Mouse (Mus musculus) liver, adult (tissue): ENCODE results near the gene Slc22a17.

Experiments
- GATA4 ChIP-seq: IDR thresholded peaks from 2 replicates; pipeline ENCODE4 v1.6.1; 2014; ENCODE audit warnings: mild to moderate bottlenecking, low read length; ENCODE audit not compliant: insufficient replicate concordance

The Slc22a17 gene

DNA sequence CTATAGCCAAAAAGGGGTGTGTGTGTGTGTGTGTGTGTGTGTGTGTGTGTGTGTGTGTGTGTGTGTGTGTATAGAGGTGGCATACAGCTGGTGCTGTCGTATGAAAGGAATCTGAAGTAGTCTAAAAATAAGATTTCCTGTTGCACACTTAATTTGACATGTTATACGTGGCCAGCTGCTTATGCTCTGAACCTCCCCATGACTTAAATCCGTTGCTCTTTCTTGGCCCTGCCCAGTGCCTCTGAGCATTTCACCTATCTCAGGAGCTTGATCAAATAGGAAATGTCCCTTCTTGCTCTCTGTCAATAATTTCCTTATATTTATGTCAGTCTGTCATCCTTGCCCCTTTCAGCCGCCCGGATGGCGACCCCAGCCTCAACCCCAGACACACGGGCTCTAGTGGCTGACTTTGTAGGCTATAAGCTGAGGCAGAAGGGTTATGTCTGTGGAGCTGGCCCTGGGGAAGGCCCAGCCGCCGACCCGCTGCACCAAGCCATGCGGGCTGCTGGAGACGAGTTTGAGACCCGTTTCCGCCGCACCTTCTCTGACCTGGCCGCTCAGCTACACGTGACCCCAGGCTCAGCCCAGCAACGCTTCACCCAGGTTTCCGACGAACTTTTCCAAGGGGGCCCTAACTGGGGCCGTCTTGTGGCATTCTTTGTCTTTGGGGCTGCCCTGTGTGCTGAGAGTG is 28.8 kb downstream of the Slc22a17 start:
- TF ChIP-seq GATA4, result no peak

DNA sequence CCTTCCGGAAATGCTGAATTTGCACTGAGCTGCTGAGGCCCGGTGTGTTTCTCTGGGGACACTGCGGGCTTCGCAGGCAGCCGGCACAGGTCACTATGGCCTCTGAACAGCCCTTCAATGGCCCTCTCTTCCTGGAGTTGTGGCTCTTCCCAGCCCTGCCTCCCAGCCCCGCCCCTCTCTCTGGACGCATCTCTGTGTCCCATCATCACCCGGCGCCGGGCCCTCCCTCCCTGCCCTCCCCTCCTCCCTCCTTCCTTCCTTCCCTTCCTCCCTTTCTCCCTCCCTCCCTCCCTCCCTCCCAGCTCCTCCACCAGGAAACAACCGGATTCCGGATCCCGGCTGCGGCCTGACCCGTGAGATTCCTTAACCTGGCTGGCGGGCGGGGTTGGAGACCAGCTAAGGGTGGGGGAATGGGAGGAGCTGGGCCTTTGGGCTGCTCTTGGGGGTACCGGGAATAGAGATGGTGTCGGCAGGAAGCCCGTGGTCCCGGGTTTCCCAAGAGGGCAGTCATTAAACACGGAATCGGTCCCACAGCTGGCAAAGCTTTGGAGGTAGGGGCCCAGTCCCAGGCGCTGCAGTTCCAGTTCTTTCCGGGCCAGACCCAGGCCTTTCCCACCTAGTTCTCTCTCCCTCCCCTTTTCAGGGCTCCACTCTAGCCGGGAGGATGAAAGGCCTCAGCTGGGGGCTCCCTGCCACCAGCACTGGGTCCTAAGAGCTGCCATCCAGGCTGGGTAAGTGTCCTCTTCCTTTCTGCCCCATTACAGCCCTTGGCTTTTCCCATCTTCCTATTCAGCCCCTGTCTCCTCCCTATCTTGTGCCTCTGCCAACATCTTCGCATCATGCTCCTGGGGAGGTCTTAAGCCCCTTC is 29.5 kb downstream of the Slc22a17 start, which contains the start of the genes Bcl2l2 and Gm20521:
Bcl2l2 (plus strand) TSS at position 224 of the 868 bp plus-strand sequence.
Gm20521 (plus strand) TSS at position 288 of the 868 bp plus-strand sequence.
- TF ChIP-seq GATA4, result no peak

DNA sequence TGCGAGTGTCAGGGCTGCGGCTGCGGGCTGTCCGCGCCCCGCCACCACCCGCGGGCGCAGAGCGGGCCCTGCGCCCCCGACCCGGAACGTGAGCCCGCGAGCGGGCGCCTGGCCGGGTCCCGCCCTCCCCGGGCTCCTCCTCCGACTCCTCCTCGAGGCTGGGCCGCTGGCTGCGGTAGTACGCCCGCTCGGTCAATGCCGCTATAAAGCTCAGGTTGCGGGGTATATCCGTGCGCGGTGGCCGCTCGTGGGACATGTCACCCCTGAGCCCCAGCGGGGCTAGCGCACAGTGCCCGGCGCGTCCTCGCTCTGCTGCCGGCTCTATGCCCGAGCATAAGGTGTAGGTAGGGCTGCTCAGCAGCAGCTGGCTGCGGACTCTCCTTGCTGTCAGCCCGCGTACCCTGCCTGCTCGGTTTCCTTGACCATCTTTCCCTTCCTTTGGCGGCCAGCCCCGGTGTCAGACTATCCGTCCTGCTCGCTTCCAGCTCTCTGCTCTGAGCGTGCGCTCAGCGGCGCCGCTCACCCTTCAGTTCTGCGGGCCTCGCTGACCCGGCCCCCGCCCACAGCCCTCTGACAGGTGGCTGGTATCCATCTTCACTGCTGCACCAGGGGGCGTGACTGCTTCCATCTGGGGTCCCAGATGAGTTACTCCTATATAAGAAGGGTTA is 35.8 kb downstream of the Slc22a17 start, which contains the start of gene Ppp1r3e:
Ppp1r3e (minus strand) TSS at position 503 of the 668 bp plus-strand sequence.
- no peak for TF ChIP-seq GATA4

DNA sequence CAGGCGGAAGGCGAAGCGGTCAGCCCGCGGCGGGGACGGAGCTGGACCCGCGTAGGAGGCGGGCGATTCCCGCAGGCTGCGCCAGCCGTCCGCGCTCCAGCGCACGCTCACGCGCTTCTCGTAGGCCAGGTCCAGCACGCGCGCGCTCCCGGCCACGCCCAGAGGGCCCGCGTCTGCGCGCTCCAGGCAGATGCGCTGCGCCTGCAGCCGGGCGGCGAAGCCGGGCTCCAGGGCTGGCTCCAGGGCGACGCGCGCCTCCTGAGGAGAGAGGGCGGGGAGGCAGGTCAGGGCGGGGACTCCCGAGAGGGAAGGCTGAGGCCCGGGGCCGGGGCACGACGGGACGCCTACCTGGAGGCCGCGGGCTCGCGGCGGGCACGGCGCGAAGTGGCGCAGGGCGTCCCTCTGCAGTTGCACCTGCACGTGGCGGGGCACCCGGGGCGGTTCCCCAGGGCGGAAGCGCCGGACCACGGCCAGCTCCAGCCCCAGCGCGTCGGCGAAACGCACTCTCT is 36.3 kb downstream of the Slc22a17 start:
- no peak for TF ChIP-seq GATA4

DNA sequence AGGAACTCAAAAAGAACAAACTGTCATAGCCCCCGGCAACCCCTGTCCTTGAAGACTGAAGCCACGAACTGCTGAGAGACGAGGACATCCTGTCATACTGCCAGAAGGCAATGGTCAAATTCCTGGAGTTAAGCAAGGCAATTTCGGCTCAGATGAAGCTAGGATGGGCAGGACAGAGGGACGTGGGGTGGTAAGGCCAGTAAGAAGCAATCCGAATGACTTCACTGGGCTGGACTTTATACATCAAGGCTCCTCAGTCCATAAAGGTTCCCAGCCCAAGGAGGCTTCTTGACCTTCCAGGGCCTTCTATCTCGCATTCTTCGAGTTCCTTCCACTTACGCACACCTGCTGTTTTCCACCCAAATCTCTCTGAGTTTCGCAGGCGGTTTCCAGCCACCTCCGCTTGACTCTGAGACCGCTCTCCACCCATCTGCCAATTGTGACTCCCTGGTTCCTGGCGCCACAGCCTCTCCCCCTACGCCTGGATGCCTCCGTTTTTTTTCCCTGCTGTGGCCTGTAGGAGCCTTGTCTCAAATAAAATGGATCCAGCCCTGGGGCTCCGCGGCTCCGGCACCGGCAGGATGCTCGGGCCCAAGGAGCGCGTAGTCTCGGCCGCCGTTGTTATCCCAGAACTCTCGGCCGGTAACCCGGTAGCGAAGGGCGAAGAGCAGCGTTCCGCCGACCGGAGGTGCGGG is 36.9 kb downstream of the Slc22a17 start:
- no peak for TF ChIP-seq GATA4

DNA sequence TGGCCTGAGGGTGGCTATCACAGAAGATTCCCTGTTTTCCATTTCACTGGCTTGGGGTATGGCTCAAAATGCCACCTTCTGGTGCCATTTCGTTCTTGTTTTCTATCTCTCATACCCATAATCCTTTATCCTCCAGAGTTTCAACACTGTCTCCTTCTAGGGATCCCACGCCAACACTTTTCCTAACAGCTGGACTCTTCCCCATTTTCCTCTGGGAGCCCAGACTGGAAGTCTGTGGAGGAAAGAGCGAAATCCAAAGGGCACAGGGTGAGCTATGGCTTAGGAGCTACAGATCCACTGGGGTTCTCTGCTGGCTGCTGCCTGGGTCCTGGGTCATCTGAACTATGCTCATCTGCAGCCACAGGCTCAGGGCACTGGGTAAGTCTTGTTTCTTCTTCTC is 38.8 kb downstream of the Slc22a17 start:
- no peak for TF ChIP-seq GATA4

DNA sequence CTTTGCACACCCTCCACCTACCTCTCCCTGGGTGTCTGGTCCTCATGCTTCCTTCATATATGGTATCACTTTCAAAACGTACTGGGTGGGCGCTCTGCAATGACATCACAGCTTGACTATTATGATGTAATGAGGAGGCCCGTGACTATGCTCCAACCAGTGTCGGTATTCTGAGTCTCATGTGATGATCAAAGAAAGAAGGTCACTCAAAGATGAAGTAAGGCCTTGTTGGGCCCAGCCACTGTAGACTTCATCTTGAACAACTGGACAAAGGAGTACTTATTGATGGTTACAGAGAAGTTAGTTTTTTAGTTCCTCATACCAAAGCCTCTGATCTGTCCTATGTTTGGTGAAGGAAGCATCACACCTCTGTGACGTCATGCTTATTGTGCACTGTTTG is 42.1 kb downstream of the Slc22a17 start, which contains the start of gene Homez:
Homez (minus strand) TSS at position 101 of the 400 bp plus-strand sequence.
- no peak for TF ChIP-seq GATA4

DNA sequence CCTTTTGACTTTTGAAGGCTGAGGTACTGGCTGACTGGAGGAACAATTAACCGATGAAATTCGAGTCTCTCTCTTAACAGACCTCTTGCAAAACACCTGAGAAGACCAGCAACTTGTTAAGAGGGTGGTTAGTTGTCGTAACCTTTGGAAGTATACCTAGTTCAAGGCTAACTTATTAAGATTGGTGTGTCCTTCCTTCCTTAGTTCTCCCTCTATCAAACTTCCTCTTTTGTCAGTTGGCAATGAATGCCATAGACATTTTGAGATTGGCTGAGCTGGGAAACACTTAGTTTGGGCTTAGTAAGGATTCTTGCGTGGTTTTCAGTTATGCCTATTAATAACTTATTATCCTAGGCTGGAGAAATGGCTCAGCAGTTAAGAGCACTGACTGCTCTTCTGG is 44.9 kb downstream of the Slc22a17 start:
- no peak for TF ChIP-seq GATA4

DNA sequence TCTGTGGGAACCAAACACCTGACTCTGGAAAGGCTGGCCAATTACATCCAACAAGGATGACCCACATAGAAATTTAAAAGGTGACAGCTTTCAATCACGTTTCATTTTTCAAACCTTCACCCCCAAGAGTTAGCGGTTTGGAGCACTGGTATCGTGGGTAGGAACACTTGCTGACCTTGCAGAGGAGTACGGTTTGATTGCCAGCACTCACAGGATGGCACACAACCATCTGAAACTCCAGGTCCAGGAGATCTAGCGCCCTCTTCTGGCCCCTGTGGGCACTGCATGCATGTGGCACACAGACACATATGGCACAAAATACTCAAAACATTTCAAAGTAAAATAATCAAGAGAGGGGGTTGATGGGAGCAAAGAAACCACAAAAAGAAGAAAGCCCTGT is 46.0 kb downstream of the Slc22a17 start:
- no peak for TF ChIP-seq GATA4

DNA sequence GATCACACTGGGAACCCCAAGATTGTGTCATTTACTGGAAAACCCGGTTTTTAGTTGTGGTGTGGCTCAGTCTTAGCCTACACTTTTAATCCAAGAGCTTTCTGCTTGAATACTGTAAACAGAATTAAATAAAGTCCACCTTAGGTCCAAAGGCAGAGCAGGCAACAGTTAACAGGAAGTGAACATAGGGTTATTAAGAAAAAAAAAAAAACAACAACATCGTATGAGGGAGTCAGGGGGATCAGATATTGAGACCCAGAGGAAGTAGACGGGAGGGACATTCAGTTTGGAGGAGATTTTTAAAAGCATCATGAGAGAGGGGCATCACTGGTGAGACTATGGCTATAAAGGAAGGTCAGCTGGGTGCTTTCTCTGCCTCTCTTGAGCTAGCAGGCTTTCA is 46.7 kb downstream of the Slc22a17 start:
- no peak for TF ChIP-seq GATA4

DNA sequence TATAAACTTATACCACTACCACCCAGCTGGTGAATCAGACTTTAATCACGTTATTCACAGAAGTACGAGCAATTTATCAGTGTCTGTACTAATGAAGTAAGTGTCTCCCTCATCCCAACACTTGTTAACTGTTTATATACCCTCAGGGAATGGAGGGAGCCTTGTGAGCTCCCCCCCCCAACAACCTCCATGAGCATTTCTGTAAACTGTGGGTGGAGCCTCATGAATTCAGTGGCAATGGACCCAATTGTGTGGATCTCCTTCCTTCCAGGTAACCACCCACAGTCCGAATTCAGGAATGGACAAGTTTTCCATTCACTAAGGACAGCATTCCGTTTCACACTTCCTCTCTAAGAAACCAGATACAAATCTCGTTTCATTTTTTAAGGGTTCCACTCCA is 47.3 kb downstream of the Slc22a17 start:
- TF ChIP-seq GATA4, result no peak

DNA sequence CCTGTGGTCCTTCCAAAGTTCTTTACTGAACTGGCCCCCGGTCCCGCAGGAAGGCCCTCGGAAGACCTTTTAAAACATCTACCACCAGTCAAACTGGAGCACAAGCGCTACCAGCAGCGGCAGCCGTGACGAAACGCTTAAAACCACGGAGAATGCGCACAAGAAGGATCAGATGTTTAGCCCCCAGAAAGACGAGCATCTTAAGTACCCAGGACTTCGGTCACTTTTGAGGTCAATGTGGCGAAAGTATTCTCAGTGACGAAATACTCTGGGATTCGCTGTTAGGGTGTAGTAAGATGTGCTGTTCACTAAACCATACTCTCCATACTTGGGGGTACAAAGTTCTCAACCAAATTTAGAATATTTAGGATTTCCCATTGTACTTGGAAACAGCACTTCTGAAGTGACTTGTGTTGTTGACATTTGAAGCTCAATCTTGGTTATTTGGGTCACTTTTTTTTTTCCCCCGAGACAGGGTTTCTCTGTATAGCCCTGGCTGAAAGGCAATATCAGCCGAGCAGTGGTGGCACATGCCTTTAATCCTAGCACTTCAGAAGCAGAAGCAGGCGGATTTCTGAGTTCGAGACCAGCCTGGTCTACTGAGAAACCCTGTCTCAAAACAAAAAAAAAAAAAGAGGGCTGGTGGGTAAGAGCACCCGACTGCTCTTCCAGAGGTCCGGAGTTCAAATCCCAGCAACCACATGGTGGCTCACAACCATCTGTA is 48.5 kb downstream of the Slc22a17 start:
- TF ChIP-seq GATA4, result no peak

DNA sequence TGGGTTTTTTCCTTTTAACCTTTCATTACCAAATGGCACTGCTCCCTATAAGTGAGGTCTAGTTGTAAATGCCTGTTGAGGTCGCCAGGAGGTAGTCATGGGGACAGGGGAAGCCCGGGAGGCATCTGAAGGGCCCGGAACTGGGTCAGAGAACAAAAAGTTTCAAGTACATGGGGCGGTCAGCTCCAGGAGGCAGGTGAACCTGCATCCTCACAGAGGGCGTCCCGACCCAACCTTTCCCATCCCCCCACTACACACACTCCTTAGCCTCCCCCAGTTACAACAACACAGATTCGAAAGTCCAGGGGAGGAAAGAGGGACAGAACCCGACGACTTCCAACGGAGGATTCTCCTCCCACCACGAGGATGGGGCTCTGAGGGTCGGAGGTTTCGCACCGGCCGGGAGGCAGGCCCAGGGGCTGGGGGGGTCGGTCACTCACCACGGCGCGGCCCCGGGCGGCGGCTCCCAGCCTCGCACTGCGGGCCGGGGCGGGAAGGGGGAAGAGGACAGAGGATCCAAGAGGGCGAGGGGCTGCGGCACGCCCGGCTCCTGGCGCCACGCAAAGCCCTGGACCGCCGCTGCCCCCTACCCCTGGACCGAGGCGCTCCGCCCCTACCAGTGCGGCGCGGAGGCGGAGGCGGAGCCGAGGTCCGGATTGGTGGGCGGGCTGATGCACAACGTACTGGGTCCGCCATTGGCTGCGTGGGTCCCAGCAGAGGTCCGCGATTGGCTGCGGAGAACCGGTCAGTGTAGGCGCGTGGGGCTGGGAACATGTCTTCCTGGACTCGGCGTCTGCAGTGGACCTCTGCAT is 49.2 kb downstream of the Slc22a17 start:
- TF ChIP-seq GATA4, result no peak
